Mouse (Mus musculus): ENCODE measurements around the gene Kiss1r. TPM values are rescaled to one million over a fixed set of nuclear protein-coding genes. Genes with fewer than 3 reads are reported as not detected.

The Kiss1r gene
- total RNA-seq, 2 experiments from 2014 or later: 5.7 to 7.6 TPM

- peak; percentile 76 to 86 for DNase-seq (ENCODE audit: low spot score in 2 of 2)
- intact Hi-C loops (cut with DNase I): loop anchor here (2.0 kb wide), 1 partner anchor 30 kb away; no protein-coding TSS in a partner anchor
Measured at GRCm38 (mm10) chr10:79892451-79893118, 24.2 kb upstream of the Kiss1r start.

- intact Hi-C loops (cut with DNase I): no loop called here
- no peak for DNase-seq (ENCODE audit: low spot score in 2 of 2)
Measured at GRCm38 (mm10) chr10:79896306-79896705, 20.5 kb upstream of the Kiss1r start.

DNA sequence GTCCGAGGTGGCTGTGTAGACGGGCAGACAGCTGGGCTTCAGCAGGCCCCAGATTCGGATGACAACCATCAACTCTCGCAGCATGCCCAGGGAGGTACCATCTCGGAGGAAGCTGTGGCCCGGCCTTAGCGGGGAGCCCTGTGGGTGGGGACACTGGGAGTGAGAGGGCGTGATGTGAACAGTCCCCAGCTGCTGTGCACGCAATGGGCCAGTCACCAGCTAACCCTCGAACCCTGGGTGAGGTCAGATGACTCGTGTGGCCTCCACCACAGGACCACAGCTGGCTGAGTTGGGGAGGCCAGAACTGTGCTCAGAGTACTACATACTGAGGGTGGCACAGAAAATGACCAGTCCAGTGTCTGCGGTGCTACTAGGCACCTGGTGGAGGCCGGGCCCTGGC lies 20.0 kb upstream of the Kiss1r start:
- intact Hi-C loops (cut with DNase I): no loop called here
- no peak for DNase-seq (ENCODE audit: low spot score in 2 of 2)

- intact Hi-C loops (cut with DNase I): no loop called here
- DNase-seq (ENCODE audit: low spot score in 2 of 2): no peak
Measured at GRCm38 (mm10) chr10:79897316-79898245, 19.2 kb upstream of the Kiss1r start.

DNA sequence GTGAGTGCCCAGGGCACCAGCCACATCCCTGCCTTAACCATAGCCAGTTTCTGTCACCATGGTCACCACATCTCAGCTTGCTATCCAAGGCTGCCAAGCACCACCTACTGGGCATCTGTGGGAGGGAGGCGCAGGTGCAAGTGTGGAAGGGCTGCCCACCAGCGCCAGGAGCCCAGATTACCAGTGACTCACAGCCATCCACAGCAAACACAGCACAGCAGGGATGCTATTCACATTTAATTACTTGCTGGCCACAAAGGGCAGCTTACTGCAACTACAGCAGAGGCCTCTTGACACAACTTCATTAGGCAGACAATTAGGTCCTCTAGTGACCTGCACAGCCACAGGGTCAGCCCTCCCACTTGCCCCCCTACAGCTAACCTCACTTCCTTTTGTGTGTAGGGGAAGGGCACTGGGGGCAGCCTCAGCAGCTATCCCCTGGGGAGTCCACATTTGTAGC lies 15.8 kb upstream of the Kiss1r start:
- intact Hi-C loops (cut with DNase I): no loop called here

GRCm38 (mm10) chr10:79906712-79907111 lies 10.1 kb upstream of the Kiss1r start:
- intact Hi-C loops (cut with DNase I): no loop called here
- DNase-seq (ENCODE audit: low spot score in 2 of 2): no peak

More for the DNA sequence above, 15.8 kb upstream of the Kiss1r start:
- DNase-seq (ENCODE audit: low spot score in 2 of 2): peak; percentile 71 to 92

DNA sequence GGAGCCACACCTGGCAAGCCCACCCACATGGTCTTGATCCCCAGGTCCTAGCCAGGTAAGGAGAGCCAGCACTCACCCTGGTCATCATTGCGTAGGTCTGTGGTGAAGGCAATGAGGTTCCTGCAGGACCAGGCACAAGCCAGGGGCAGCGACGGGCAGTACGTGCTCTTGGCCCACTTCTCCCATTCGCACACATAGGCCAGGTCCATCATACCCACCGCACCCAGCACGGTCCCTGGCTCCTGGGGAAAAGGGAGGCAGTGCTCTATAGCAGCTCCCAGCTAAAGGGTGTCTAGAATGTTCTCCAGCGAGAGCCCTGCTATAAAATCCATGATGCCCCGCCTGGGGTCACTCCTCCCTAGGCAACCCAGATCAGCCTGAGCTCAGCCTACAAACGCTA lies 9.4 kb upstream of the Kiss1r start:
- no peak for DNase-seq (ENCODE audit: low spot score in 2 of 2)
- intact Hi-C loops (cut with DNase I): no loop called here

DNA sequence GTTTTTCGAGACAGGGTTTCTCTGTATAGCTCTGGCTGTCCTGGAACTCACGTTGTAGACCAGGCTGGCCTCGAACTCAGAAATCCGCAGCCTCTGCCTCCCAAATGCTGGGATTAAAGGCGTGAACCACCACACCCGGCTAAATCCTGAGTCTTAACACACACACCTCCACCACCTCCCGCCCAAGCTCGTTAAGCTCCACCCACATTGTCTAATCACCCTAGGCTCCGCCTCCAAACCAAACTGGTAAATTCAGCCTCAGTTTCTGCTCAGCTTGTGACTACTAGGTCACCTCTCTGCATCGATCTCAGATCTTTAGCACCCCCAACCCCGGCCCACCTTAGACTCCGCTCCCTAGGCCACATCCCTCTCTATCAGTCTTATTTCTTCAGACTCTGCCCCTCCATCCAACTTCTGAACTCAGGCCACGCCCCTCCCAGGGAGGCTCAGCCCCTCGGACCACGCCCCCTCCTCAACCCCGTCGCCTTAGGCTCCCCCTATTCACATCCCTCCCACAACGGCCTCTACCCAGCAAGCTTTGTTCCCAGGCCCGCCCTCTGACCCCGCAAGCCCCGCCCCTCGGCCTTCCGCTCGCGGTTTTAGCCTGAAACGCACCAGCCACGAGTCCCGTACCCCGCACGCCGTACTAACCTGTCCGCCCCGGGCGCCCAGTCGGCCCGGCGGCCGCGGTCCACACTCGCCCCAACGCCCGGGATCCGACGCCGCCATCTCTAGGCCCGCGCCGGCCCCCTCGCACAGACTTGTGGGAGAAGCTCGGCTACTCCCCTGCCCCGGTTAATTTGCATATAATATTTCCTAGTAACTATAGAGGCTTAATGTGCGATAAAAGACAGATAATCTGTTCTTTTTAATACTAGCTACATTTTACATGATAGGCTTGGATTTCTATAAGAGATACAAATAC lies 8.3 kb upstream of the Kiss1r start, which contains the start of gene Med16:
Med16 (minus strand) TSS at position 757 of the 925 bp plus-strand sequence.
- intact Hi-C loops (cut with DNase I): no loop called here
- peak; percentile 92 for DNase-seq (ENCODE audit: low spot score in 2 of 2)

DNA sequence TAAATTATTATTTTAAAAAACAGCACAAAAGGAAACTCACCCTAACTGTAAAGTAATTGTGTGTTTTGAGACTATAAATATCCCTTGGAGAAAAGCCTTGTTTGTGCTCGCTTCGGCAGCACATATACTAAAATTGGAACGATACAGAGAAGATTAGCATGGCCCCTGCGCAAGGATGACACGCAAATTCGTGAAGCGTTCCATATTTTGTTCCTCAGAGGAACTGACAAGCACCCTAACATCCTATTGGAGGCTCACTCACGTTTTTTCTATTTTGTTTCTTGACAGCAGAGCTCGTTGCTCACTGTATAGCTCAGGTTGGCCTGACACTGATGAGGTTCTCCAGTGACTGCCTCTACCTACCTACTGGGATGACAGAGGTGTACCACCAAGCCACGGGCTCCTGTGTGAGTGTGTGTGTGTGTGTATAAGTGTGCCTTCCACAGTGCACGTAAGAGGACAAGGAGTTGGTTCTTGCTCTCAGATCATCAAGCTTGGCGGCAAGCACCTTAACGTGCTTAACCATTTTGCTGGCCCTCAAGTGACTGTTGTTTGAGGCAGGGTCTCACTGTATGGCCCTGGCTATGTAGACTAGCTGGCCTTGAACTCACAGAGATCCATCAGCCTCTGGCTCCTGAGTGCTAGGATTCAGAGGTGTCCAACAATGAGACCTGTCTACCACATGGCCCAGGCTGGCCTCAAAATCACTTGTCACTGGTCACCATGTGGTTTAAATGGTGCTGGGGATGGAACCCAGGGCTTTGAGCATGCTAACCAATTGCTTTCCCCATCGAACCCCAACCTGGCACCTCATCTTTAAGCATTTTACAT lies 7.5 kb upstream of the Kiss1r start:
- intact Hi-C loops (cut with DNase I): no loop called here
- DNase-seq (ENCODE audit: low spot score in 2 of 2): peak; percentile 65 to 84

GRCm38 (mm10) chr10:79910556-79910955 lies 6.2 kb upstream of the Kiss1r start, which contains the start of gene Gm26602:
Gene Gm26602 (plus strand): TSS chr10:79910856.
- intact Hi-C loops (cut with DNase I): no loop called here
- DNase-seq (ENCODE audit: low spot score in 2 of 2): no peak

DNA sequence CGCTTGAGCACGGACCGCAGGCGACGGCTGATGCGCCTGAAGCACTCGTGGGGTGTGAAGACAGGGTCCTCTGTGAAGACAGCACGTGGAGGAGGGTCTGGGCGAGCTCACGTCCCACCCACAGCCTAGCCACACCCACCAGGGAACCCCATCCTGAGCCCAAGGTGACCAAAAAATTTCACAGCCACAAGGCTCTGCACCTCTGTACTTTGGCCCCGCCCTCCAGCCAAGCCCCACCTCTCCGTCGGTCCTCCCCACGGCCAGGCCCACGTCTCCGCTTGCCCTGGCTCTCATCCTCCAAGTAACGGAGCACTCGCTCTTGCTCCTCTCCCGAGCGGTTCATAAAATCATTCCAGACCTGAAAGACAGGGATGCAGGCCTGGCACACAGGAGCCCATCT lies 4.4 kb upstream of the Kiss1r start:
- intact Hi-C loops (cut with DNase I): no loop called here
- DNase-seq (ENCODE audit: low spot score in 2 of 2): no peak

DNA sequence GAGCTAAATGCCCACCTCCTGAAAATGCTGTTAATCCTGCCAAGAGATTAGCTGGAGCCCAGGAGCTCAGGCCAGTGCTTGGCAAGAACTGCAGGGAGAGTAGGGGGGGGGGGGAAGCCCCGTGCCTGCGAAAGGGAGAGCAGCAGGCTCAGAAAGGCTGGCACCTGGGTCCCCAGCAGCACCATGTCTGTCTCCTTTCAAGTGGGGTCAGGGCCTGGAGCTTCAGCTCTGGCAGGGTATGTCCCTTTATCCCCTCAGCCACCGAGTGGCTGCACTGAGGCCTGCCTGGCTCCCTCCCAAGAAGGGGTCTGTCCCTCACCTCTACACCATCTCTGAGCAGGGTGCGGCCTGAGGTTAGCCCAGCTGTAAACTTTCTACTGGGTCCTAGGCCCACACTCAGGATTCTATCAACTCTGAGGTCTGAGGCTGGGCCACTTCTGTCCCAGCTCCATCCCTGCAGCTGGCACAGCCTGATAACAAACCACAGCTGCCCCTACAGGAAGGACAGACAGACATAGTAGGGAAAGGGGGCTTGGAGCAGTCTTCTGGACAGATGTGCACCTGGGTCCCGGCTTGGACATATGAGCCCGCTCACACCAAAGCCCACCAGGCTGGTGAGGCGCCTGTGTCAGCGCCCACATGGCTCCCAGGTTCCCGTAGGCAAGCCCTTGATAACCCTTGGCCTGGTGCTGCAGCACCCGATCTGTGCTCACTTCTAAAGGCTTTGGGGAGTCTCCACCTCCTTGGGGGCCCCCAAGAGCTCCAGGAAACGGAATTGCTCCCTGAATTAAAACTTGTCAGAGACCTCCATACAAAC lies 2.4 kb upstream of the Kiss1r start:
- intact Hi-C loops (cut with DNase I): no loop called here
- DNase-seq (ENCODE audit: low spot score in 2 of 2): no peak

- DNase-seq (ENCODE audit: low spot score in 2 of 2): no peak
- intact Hi-C loops (cut with DNase I): no loop called here
Measured at GRCm38 (mm10) chr10:79914948-79915596, 1.7 kb upstream of the Kiss1r start.

- peak in 1 of 2 experiments; percentile 36 for DNase-seq (ENCODE audit: low spot score in 2 of 2)
- intact Hi-C loops (cut with DNase I): no loop called here
Measured at GRCm38 (mm10) chr10:79916081-79916480, 690 bp upstream of the Kiss1r start.

DNA sequence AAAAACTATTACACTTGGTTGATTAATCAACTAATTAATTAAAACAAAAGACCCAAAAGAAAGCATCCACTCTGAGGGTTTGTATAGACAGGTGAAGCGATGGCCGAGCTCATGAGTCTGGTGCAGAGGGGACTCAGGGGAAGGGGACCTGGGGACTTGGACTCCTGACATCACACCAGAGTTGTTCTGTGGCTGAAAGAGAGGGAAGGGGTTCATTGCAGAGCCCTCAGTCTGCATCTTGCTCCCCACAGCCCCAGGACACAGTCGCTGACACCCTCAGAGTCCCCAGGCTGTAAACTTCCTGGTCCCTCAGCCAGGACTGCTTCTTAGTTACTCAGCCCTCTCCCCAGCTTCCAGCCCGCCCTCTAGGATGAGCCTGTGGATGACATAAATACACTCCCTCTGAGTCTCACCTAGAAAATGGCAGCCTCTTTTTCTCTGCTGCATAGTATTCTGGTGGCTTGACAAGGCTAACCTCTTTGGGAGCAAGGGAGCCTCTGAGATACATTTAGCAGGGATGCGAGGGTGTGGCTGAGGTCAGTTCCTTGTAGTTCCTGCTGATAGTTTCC lies 845 bp downstream of the Kiss1r start:
- intact Hi-C loops (cut with DNase I): no loop called here
- DNase-seq (ENCODE audit: low spot score in 2 of 2): no peak

DNA sequence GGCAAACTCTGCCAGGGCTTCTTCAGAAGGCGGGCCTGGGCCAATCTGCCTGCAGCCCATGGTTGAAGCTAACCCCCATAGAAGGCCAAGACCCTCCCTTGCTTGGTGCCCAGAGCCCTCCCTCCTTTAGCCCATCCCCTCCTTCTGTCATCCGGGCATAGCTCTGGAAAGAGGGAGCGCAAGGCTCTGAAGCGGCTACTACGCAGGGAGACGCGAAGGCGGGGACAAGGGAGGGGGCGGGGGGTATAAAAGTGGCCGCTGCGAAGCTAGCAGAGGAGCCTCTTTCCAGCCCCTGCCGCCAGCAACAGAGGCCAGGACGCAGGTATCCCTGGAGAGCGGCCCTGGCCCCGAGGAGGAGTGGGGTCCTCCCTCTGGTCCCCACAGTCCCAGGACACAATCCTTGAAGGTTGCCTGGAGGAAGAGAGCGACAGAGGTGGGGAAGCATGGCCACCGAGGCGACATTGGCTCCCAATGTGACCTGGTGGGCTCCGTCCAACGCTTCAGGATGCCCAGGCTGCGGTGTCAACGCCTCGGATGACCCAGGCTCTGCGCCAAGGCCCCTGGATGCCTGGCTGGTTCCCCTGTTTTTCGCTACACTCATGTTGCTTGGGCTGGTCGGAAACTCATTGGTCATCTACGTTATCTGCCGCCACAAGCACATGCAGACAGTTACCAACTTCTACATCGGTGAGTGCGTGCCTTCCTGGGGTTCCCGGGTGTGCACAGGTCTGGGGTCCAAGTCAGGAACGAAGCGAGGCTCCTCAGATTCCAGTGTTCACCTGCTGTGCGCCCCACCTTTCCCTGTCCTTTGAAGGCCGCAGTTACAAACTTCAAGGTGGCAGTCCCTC lies 1.7 kb downstream of the Kiss1r start:
- intact Hi-C loops (cut with DNase I): no loop called here
- DNase-seq (ENCODE audit: low spot score in 2 of 2): no peak

Measured in left cerebral cortex, postnatal 14 days (tissue).